8 mouse cellular contexts compared by ENCODE assay signal in genomic region chr9:110249823-110250543, GRCm38 (mm10). TPM values are rescaled to one million over a fixed set of nuclear protein-coding genes. Genes with fewer than 3 reads are reported as not detected.
A peak's percentile ranks its signal among the peaks of the same experiment; 100 is the strongest.
DNase-seq lines count a peak whose midpoint lies in the region; ATAC-seq lines count a peak whose summit lies in the region.

No protein-coding gene starts in this region.

- no peak for ATAC-seq in kidney, embryonic 14.5 days (ENCODE audit: low FRiP score, low TSS enrichment)
- ATAC-seq in midbrain, embryonic 13.5 days: peak; percentile 81
- ATAC-seq in megakaryocyte-erythroid progenitor cell, adult 5-6 weeks (replicated peaks; ENCODE audit: low FRiP score, low TSS enrichment, poor library complexity, severe bottlenecking): no peak

- DNase-seq in kidney, adult 11 months: no peak
- DNase-seq in embryonic facial prominence, embryonic 10.5 days (ENCODE audit: low spot score): peak; percentile 39
- peak; percentile 53 to 60 for DNase-seq in layer of hippocampus, adult 18-20 months (ENCODE audit: low spot score in 2 of 2)
- no peak for DNase-seq in urinary bladder, postnatal 25 days (ENCODE audit: low spot score)
- DNase-seq in gastrocnemius, adult 18-20 months (ENCODE audit: low spot score): no peak

- no peaks in the 10 kb centered on the region for H3K36me3 ChIP-seq in kidney, embryonic 14.5 days (ENCODE audit: control insufficient read depth, insufficient read depth, low read length)
- no peaks in the 10 kb centered on the region for H3K36me3 ChIP-seq in embryonic facial prominence, embryonic 10.5 days (replicated peaks)
- H3K36me3 ChIP-seq in midbrain, embryonic 13.5 days: peaks cover 5% of the 10 kb centered on the region; the same call in 1 of the 2 replicates

- no peak overlapping the region for H3K4me3 ChIP-seq in kidney, embryonic 14.5 days (ENCODE audit: low read length)
- H3K4me3 ChIP-seq in embryonic facial prominence, embryonic 10.5 days: peak overlapping the region; percentile 23
- 0 out of 2 replicates have a peak overlapping the region, but pooled peaks have one; percentile 7 for H3K4me3 ChIP-seq in midbrain, embryonic 13.5 days (replicated peaks)

- no peak overlapping the region for H3K4me2 ChIP-seq in kidney, embryonic 14.5 days (replicated peaks; ENCODE audit: low read depth, low read length)
- H3K4me2 ChIP-seq in midbrain, embryonic 13.5 days (replicated peaks): peak overlapping the region; percentile 43

- peaks cover 10% of the 10 kb centered on the region; the same call in 1 of the 2 replicates for H3K27me3 ChIP-seq in kidney, embryonic 14.5 days (ENCODE audit: control insufficient read depth, insufficient read depth, low read length)
- peaks cover 30% of the 10 kb centered on the region for H3K27me3 ChIP-seq in embryonic facial prominence, embryonic 10.5 days (replicated peaks; ENCODE audit: low read depth, poor library complexity, severe bottlenecking)
- no peaks in the 10 kb centered on the region for H3K27me3 ChIP-seq in midbrain, embryonic 13.5 days

- 19% methylated on average over 11 of the region's 11 CpGs for WGBS in kidney, embryonic 14.5 days
- 11% methylated on average over 11 of the region's 11 CpGs for WGBS in embryonic facial prominence, embryonic 10.5 days
- 2% methylated on average over 11 of the region's 11 CpGs for WGBS in midbrain, embryonic 13.5 days

- no peaks in the 10 kb centered on the region for H3K9me3 ChIP-seq in kidney, embryonic 14.5 days (ENCODE audit: control insufficient read depth, low read length)
- H3K9me3 ChIP-seq in embryonic facial prominence, embryonic 10.5 days: no peaks in the 10 kb centered on the region
- H3K9me3 ChIP-seq in midbrain, embryonic 13.5 days: no peaks in the 10 kb centered on the region

- 0 out of 2 replicates have a peak overlapping the region, but pooled peaks have one; percentile 12 for H3K9ac ChIP-seq in kidney, embryonic 14.5 days (ENCODE audit: low read depth, low read length)
- peak overlapping the region; percentile 46 for H3K9ac ChIP-seq in midbrain, embryonic 13.5 days (replicated peaks)

- H3K27ac ChIP-seq in kidney, embryonic 14.5 days (ENCODE audit: low read depth, low read length): peak overlapping the region; percentile 30; the same call in 1 of the 2 replicates
- H3K27ac ChIP-seq in embryonic facial prominence, embryonic 10.5 days (replicated peaks): peak overlapping the region; percentile 75
- peak overlapping the region; percentile 95 for H3K27ac ChIP-seq in midbrain, embryonic 13.5 days

- peaks cover 14% of the 10 kb centered on the region; the same call in 1 of the 2 replicates for H3K4me1 ChIP-seq in kidney, embryonic 14.5 days (ENCODE audit: control insufficient read depth, insufficient read depth, low read length)
- peaks cover 37% of the 10 kb centered on the region for H3K4me1 ChIP-seq in embryonic facial prominence, embryonic 10.5 days
- H3K4me1 ChIP-seq in midbrain, embryonic 13.5 days (replicated peaks): peaks cover 60% of the 10 kb centered on the region

RNA-seq across cellular contexts. Expression of gene Cspg5, which starts 6.4 kb away (rescaled TPM):
- polyA plus RNA-seq in kidney, embryonic 14.5 days (2014; fragmentation: Nextera tagmentation; extraction: Ambion mirVana): 0.76 and 1.4 TPM in 2 replicates
- 2.1 and 2.3 TPM in 2 replicates for polyA plus RNA-seq in embryonic facial prominence, embryonic 10.5 days (2016; fragmentation: Nextera tagmentation; extraction: Ambion mirVana)
- 100 to 1,000 TPM; 288 to 297 TPM for total RNA-seq in layer of hippocampus, adult 18-20 months (2021)
- polyA plus RNA-seq in midbrain, embryonic 13.5 days (2015; fragmentation: Nextera tagmentation; extraction: Ambion mirVana): 58.9 and 70.2 TPM in 2 replicates
- under 1 TPM; 0.23 to 0.24 TPM for total RNA-seq in gastrocnemius, adult 18-20 months (2021)
- 0.42 and 1.7 TPM in 2 replicates for total RNA-seq in megakaryocyte-erythroid progenitor cell, adult 5-6 weeks (2014; fragmentation: Nextera tagmentation)
- 0.27 and 0.33 TPM in 2 replicates for total RNA-seq in megakaryocyte-erythroid progenitor cell, adult 5-6 weeks (2017)

RNA-seq across cellular contexts. Expression of gene Elp6, which starts 55.0 kb away (rescaled TPM):
- 32.3 and 33.8 TPM in 2 replicates for polyA plus RNA-seq in kidney, embryonic 14.5 days (2014; fragmentation: Nextera tagmentation; extraction: Ambion mirVana)
- 44.0 and 45.6 TPM in 2 replicates for polyA plus RNA-seq in embryonic facial prominence, embryonic 10.5 days (2016; fragmentation: Nextera tagmentation; extraction: Ambion mirVana)
- total RNA-seq in layer of hippocampus, adult 18-20 months (2021): 10 to 100 TPM; 11.1 to 11.8 TPM
- 46.1 and 46.2 TPM in 2 replicates for polyA plus RNA-seq in midbrain, embryonic 13.5 days (2015; fragmentation: Nextera tagmentation; extraction: Ambion mirVana)
- 1 to 10 TPM; 1.8 to 2.2 TPM for total RNA-seq in gastrocnemius, adult 18-20 months (2021)
- total RNA-seq in megakaryocyte-erythroid progenitor cell, adult 5-6 weeks (2014; fragmentation: Nextera tagmentation): 4.1 and 10.1 TPM in 2 replicates
- total RNA-seq in megakaryocyte-erythroid progenitor cell, adult 5-6 weeks (2017): 6.3 and 10.2 TPM in 2 replicates

Comparison
In these comparisons a context has a peak if more than half of its experiments do, and no peak if none do; other contexts are left out.
1. H3K27ac ChIP-seq: peak in every context shown above with its lines; median percentile 95 in midbrain, embryonic 13.5 days; 75 in embryonic facial prominence, embryonic 10.5 days; 30 in kidney, embryonic 14.5 days.
2. DNase-seq: peak in embryonic facial prominence, embryonic 10.5 days (single experiment) and layer of hippocampus, adult 18-20 months (2 of 2); none in kidney, adult 11 months (single experiment), urinary bladder, postnatal 25 days (single experiment) and gastrocnemius, adult 18-20 months (single experiment).
3. RNA of gene Cspg5, which starts 6.4 kb away (total RNA-seq): 288 to 297 TPM in layer of hippocampus, adult 18-20 months; 0.27 to 1.7 TPM in megakaryocyte-erythroid progenitor cell, adult 5-6 weeks and 0.23 to 0.24 TPM in gastrocnemius, adult 18-20 months; every median in the first group is over 100 times any median in the second.